Mouse (Mus musculus) spleen, postnatal 14 days (tissue): ENCODE data around the gene Gltpd2.
A peak's percentile ranks its signal among the peaks of the same experiment; 100 is the strongest.
"Not testable (repeated sequence)": the region's sequence is repeated elsewhere in the genome, so short reads cannot be mapped to it uniquely, and the experiment has no call there.

Source experiments
- DNase-seq, 2 experiments: peaks; one replicate each; pipeline ENCODE4 v3.0.0; 2021 to 2022; ENCODE audit warnings: low spot score in 2 of 2

The Gltpd2 gene

DNA sequence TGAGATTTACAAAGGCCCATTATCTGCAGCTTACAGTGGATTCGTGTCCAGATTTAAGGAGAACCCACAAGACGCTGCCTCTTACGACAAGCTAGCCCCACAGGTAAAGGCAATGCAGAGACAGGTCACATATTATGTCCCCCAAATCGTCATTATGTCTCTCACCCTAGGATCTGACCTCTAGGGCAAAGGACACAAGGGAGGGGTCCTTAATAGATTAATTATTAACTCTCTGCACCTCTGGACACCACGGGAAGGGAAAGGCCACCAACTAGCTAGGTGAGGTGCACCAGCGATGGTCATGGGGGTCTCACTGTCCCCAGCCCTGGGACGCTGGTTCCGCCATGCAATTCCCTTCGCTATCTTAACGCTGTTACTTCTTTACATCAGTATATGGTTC lies at the start of gene Gltpd2:
Gene Gltpd2, plus strand, starts transcription at position 274 of the 400 bp plus-strand sequence.
- no peak for DNase-seq

DNA sequence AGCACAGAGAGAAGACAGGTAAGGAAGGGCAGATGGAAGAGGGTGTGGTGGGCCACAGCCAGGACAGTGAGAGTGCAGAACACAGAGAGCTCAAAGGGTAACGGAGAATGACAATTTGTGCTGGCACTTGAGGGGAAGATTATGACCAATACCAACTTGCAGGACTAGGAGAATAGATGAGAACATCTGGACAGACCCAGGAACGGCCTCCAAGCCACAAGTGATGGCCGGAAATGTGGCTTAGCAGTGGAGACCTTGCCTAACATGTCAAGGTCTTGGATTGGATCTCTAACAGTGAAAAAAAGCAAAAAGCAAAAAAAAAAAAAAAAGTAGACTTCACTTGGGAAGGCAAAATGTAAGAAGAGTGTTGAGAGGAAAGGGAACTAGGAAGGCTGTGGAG lies 49.2 kb upstream of the Gltpd2 start:
- DNase-seq = no peak

DNA sequence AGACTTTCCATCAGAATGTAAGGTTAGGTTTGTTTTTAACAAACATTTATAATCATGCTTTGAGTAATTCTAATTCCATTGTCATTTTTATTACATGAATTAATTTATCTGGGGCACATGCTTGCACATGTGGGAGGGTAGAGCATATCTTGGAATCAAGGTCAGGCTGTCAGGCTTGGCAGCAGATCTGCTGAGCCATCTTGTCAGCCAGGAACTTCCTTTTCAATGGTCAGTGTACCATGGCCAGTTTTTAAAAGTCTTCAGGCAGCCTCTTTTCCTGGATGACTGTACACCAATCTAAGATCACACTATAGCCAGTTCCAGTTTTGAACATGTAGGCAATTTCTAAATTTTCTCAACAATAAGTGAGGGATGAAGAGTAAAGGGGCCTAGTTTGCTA lies 46.3 kb upstream of the Gltpd2 start:
- DNase-seq = no peak

DNA sequence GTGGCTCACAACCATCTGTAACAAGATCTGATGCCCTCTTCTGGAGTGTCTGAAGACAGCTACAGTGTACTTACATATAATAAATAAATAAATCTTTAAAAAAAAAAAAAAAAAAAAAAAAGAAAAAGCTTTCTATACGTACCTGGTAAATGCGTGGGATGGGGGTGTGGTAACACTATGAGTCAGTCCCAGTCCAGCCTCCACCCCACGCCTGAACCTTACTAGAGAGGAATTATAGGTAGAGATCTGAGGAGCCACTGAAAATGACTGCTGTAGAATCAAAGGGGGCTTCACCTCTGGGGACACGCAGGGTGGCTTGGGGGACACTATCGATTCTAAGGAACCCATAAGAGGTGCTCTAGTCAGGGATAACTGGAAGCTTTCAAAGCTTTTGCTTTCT lies 45.7 kb upstream of the Gltpd2 start:
- not testable (repeated sequence) for DNase-seq

DNA sequence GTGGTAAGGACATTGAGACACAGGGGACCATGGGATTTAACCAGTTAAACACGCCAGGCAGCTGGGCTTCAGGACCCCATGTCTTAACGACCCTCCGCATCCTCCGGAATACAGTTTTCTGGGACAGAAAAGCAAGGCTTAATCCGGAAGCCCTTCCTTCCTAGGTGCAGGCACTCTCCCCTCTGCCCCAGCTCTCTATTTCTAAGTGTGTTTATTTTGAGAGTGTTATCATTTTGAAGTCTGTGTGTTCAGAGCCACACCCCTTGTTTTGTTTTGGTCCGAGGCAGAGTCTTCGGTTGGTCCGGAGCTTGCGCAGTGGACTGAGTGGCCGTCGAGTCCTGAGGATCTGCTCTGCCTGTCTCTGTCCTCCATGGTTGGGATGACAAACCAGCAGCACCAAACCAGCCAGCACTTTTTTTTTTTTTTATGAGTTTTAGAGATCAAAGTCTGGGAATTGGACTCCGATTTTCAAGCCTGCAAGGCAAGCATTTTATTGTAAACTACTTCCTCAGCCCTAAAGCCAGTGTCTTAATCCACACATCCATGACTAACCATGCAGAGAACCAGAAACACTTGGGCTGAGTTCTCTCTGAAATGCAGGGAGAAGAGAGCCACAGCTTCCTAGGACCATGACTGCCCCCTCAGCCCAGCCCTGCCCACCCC lies 44.0 kb upstream of the Gltpd2 start:
- DNase-seq = no peak

DNA sequence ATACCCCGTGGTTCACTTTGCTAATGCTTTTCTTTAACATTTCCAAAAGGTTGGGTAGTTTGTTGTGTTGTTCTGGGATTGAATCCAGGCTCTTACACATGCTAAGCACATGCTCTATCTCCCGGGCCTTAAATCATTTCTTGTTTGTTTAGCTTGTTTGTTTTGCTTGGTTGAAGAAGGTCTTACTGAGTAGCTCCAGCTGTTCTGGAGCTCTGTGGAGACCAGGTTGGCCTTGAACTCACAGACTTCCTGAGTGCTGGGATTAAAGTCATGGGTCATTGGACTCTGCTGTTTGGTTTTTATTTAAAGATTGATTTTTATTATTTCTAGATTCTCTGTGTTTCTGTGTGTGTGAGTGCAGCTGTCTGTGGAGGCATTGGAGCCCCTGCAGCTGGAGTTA lies 33.5 kb upstream of the Gltpd2 start:
- no peak for DNase-seq

DNA sequence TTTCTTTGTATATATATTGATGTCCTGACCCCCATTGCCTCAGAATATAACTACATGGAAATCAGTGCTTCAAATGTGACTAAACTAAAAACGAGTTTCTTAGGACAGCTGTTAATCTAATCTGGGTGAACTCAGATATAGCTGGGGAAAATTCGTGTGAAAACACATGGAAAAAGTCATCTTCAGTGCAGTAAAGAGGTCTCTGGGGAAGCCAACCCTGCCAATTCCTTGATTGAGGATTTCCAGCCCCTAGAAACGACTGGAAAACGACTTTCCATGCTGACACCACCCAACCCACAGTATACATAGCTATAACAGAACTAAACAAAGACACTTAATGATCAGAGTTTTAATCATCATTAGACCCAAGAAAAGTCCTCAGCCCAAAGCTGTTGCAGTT lies 31.2 kb upstream of the Gltpd2 start:
- DNase-seq = no peak

DNA sequence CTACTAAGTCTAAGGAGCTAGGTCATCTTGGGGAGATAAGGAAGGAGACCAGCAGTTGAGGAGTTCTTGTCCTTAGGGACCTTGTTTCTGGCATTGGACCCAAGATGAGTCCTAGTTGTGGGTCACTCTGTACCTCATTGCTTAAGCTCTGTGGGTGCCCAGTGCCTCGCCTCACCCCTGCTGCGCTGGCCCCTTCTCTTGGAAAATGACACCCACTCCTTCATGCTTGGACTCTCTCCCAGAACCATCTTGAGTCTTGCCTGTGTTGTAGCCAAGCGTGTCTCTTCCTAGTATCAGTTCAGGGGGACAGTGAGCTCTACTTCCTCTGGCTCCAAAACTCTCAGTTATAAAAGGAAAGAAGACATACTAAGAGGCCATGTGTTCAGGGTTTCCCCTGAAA lies 29.9 kb upstream of the Gltpd2 start:
- no peak for DNase-seq

DNA sequence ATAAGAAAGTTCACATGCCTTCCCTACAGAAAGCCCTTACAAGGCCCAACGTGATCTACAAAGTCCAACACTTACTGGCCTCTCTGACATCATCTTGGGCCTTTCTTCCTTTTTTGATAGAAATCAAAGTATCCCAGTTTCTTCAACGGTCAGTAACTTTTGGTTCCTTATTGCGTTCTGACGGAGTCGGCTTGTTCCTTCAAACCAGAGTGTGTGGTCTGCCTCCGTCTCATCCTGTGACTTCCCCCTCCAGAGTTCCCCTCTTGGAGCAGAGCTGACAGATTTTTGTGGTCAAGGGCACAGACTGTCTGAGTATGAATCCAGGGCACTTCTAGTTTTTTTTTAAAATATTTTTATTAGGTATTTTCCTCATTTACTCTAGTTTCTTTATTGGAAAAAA lies 29.3 kb upstream of the Gltpd2 start:
- no peak for DNase-seq

DNA sequence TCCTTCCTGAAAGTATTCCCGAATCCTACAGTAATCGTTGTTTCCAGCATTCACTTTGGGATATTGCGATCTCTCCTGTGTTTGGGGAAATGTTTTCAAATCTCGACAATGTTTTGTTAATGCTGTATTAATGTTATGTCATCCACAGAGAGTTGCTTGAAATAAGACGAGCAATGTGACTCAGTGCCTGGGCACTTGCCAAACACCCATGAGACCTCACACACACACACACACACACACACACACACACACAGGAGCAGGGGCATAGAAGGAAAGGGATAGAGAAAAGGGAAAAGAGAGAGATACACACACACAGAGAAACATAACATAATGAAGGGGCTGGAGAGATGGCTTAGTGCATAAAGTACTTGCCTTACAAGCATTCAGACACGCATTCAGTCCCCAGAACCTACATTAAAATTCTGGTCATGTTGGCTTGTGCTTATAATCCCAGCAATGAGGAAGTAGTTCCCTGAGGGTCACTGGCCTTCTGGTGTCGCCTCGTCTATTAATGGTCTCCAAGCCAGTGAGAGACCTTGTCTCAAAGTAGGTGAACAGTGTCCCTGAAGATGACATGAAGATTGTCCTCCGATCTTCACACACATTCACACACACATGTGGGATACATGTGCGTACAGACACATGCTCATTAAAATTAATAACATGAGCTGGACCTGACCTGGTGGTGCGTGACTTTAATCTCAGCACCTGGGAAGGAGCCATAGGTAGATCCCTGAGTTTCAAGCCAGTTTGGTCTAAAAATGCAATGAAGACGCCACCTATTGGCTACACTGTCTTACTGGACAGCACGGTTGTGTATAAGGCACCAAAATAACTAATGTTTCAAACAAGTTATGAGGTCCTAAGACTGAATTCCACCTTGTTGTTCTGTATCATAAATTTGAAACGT lies 19.2 kb upstream of the Gltpd2 start:
- DNase-seq = no peak

DNA sequence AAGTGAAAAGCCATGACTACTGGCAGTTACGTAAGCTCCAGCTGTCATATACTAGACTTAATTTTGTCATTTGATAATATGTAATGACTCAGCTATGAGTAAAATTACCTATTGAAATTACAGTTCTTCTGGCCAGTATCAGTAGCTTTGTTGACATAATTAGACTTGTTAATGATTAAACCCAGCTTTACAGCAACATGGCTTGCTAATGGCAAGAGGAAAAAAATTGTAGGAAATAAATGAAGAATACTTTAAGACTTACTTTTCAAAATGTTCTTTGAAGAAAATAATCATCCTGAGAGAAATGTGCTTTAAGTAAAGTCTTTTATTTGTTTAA lies 18.6 kb upstream of the Gltpd2 start:
- DNase-seq = no peak

DNA sequence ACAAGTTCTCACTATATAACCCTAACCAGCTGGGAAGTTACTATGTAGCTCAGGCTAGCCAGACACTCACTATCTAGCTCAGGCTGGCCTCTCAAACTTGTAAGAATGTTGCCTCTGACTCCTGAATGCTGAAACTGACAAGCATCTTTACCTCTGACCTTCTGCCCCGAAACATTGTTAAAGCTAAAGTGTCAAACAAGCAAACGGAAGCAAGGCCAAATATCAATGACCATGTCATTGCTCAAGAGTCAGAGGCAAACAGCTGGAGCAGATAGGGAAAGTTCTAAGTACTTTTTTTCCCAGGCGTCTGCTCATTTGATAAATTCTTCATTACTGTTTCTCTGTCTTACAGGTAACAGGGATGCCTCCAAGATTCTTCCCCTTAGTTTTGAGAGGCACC lies 17.0 kb upstream of the Gltpd2 start:
- DNase-seq = no peak

DNA sequence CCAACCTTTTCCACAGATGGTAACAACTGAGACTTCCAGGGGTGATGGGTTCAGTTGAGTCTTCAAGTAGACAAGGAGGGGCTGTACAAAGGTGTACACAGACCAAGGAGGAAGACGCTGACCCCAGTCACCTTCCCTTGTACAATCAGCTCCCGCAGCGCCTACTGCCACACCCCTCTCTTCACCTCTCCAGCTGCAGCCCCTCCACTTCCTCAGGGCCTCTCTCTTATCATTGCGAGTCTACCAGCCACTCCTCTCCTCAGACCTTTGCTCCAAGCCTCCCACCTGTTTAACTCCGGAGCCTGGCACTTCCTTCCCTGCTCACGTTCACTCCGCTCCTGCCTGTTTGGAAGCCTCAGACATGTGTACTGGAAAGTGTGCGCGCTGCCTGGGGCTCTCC lies 14.0 kb upstream of the Gltpd2 start, which contains the start of gene Tm4sf5:
Gene Tm4sf5, plus strand, starts transcription at position 275 of the 400 bp plus-strand sequence.
- DNase-seq = no peak

DNA sequence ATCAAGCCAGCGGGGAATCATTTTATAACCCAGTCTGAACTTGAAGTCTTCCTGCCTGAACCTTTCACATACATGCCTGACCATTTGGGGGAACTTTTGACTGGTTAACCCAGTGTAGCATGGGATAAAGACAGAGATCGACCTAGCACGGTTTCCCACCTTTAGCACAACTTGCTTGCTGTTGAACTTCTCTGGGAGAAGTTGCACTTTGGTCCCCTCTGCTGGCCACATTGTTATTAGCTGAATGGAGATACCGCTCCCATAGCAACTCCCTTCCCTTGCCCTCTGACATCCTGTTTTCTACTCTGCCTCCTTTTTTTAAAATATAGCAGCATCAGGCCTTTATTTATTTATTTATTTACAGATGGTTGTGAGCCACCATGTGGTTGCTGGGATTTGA lies 12.6 kb upstream of the Gltpd2 start:
- DNase-seq = peak; percentile 47 to 67

DNA sequence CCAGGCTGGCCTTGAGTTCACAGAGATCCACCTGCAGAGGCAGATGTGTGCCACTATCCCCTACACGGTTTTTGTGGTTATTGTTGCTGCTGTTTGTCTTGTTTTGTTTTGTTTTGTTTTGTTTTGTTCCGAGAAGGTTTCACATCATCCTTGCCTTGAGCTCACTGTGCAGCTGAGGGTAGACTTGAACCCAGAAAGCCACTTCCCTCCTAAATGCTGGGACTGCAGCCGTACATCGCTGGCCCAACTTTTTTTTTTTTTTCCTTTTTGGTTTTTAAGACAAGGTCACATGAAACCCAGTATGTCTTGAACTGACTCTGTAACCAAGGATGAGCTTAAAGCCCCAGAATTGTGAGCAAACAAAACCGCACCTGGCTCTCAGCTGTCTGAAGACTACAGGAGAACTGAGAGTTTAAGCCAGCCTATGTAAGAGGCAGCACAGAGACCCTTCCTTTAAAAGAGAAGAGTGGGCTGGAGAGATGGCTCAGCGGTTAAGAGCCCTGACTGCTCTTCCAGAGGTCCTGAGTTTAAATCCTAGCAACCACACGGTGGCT lies 12.0 kb upstream of the Gltpd2 start:
- no peak for DNase-seq

DNA sequence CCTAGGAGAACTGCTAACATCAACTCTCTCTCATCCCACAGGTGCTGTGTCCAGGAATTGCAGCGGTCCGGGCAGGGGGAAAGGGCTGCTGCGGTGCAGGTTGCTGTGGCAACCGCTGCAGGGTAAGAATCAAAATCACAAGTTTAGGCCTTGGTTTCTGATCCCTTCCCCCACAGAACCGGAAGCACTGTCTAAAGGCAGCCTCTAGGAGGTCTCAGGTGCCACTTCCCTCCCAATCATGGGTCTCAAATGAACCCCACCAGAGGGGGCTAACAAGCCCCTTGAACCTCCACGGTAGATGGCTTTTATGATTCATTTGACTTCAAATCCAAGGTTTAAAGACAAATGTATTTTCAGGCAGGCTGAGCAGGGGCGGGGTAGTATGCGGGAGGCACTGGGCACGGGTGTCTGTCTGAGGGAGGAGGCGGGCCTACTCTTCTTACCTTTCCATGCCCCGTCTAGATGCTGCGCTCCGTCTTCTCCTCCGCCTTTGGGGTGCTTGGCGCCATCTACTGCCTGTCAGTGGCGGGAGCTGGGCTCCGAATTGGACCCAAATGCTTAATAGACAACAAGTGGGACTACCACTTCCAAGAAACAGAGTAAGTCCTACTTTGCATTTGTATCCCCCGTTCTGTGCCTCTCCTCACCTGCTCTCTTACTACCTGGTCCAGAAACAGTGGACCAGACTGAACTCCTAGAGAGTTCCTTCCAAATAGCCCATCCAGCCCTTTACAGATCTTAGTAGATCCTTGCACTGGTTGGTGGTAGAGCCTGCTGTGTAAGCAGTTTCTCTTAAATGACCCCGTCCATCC lies 9.0 kb upstream of the Gltpd2 start:
- peak in 1 of 2 experiments; percentile 25 for DNase-seq

DNA sequence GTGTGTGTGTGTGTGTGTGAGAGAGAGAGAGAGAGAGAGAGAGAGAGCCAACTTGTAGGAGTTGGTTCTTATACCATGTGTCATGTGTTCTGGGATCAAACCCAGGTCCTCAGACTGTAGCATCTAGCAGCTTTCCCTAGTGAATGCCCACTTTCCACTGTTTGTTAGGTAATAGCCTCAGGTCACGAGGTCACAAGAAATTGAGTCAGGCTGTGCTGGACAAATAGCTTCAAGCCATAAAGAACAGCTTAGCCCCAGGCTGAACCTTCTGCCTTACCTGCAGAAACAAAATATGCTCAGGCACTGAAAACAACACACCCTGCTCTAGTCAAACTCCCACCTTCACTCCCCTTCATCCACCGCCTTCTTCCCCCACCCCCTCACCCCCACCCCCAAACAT lies 7.8 kb upstream of the Gltpd2 start:
- DNase-seq = no peak

DNA sequence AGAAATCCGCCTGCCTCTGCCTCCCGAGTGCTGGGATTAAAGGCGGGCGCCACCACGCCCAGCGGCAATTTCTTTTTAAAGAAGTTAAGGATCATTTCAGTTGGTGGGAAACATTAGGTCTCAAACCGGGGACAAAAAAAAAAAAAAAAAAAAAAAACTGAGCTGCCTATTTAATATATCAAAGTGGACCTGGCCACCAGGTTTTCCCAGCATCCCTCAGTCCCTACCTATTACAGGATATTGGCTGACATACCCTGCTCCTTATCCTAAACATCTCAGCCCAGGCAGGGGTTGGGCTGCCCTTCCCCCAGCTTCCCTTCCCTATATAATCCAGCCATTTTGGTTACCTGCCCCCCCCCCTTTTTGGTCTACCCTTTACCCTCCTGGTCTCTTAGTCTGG lies 7.2 kb upstream of the Gltpd2 start:
- no peak for DNase-seq

DNA sequence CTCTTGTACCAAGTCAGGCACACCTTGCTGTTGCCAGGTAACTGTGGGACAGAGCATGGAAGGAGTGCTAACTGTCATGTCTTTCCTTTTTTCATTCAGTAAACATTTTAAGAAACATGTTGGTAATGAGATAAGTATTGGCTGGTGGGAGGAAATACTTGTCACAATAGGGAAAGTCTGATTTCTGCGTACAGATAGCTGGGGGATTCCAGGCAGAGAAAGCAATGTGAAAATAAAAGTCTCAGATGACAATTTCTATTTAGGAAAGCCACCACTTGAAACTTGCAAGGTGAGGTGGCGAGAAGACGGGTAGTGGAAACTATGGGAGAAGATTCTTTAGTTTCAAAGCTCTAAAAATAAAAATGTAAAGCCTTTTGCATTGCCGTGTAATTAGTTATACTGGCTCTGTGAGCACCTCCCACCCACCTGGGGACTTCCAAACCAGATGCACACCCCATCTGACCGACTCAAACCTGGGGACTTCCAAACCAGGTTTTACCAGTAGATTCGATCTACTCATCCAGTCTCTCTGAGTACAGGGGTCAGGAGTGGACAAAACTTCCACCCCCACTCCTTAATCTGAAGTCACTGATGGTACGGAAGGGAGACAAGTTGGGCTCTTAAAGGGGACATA lies 6.2 kb upstream of the Gltpd2 start:
- no peak for DNase-seq

DNA sequence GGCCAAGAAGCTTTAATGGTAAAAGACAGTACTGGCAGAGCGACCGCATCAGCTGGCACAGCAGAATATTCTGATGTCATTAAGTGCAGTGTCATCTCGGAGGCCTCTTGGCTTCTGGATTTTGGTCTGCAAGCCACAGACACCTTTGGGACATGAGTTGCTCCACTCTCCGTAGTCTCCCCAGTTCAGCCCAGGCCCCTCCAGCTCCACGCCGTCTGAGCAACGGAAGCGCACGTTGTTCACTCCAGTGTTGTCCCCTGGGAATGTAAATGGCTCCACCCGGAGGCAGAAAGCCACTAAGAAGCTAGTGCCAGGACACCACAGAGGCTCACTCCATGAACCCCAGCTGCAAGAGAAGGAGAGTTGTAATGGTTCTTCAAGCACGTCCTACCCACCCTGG lies 5.5 kb upstream of the Gltpd2 start:
- no peak for DNase-seq

DNA sequence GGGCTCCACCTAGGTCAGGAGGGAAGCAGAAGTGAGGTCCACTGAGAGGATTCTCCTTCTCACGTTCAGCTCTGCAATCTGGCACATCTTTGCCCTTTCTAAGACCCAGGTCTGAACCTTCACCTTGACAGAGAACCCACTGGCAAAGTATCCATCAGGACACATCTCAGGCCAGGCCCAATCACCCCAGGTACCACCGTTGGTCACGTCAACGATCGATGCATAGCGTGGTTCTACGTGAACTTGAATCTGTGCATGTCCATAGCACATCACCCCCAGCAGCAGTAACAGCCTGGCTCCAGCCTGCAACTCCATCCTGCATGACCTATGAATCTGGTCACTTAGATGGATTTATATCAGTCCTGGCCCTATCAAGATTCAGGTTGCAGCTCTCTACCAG lies 4.7 kb upstream of the Gltpd2 start, which contains the start of gene Vmo1:
Gene Vmo1, minus strand, starts transcription at position 329 of the 400 bp plus-strand sequence.
- DNase-seq = no peak

DNA sequence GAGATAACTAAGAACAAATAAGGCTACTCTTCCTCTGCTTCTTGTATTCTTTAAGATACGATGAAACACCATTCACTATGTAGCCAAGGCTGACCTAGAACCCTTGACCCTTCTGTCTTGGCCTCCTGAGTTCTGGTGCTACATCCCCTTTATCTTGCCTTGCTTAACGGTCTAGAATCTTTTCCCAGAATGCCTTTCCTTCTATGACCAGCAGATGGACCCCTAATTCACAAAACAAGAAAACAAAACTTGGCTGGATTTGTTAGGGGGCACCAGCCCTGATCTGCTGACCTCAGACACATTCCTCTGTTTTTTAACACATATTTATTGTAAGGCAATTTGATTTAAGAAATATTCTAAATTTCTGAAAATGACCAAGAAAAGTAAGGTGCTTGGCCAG lies 2.6 kb upstream of the Gltpd2 start:
- no peak for DNase-seq
